In the genomic region with DNA sequence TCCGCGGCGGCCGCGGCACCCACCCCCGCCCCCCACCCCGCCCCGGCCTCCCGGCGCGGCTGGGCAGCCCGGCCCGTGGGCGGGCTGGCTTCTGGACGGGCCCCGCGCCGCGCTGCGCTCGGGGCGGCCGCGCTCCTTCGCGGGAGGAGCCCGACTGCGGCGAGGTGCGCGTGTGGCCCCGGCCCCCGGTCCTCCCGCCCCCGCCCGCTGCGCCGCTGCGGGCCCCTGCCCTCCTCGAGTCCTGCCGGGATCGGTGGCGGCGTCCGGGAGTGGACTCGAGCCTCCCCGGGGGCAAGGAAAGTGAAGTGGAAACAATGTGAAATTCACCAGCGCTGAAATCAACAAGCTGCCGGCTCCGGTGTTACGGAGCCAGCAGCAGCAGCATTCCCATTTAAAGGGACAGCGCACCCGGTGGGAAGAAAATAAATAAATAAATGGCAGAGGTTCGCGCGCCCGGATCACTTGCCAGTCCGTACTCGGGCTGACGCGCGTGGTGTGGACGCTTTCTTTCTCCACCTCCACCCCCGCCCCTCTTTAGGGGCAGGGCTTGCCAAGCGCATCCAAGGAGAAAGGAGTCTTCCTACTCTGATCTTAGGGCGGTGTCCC, we compare ENCODE assay signal across 8 mouse cellular contexts. TPM values are rescaled to one million over a fixed set of nuclear protein-coding genes. Genes with fewer than 3 reads are reported as not detected.
A peak's percentile ranks its signal among the peaks of the same experiment; 100 is the strongest.
DNase-seq lines count a peak whose midpoint lies in the region; ATAC-seq lines count a peak whose summit lies in the region.

No protein-coding gene starts in this region.

- no peak for ATAC-seq in megakaryocyte, adult 5-6 weeks (ENCODE audit: poor library complexity, severe bottlenecking)
- peak; percentile 59; the same call in 1 of the 2 replicates for ATAC-seq in embryonic facial prominence, embryonic 13.5 days (ENCODE audit: insufficient number of reproducible peaks, insufficient read depth, low FRiP score, low TSS enrichment, low read depth)
- peak; percentile 45; the same call in 1 of the 2 replicates for ATAC-seq in limb, embryonic 13.5 days (ENCODE audit: low FRiP score, low read depth)
- peak; percentile 78 for ATAC-seq in midbrain, embryonic 15.5 days (replicated peaks)

- peaks cover 15% of the 10 kb centered on the region for H3K9me3 ChIP-seq in megakaryocyte, embryonic 14.5 days
- H3K9me3 ChIP-seq in embryonic facial prominence, embryonic 13.5 days, result no peaks in the 10 kb centered on the region
- no peaks in the 10 kb centered on the region for H3K9me3 ChIP-seq in limb, embryonic 13.5 days
- no peaks in the 10 kb centered on the region for H3K9me3 ChIP-seq in midbrain, embryonic 15.5 days

- peak; percentile 52 for DNase-seq in heart, adult 8-10 months (ENCODE audit: low spot score)
- DNase-seq in kidney, adult 8-10 months, result peak; percentile 60 to 61
- peak; percentile 68 for DNase-seq in testis, postnatal 10 days (ENCODE audit: low spot score)

- peak overlapping the region; percentile 91 for H3K4me3 ChIP-seq in megakaryocyte, embryonic 14.5 days (replicated peaks)
- H3K4me3 ChIP-seq in embryonic facial prominence, embryonic 13.5 days, result peak overlapping the region; percentile 82
- H3K4me3 ChIP-seq in limb, embryonic 13.5 days, result peak overlapping the region; percentile 88
- peak overlapping the region; percentile 95 for H3K4me3 ChIP-seq in midbrain, embryonic 15.5 days

- peaks cover 61% of the 10 kb centered on the region for H3K27me3 ChIP-seq in megakaryocyte, embryonic 14.5 days (replicated peaks)
- no peaks in the 10 kb centered on the region; the same call in 1 of the 2 replicates for H3K27me3 ChIP-seq in embryonic facial prominence, embryonic 13.5 days
- peaks cover 27% of the 10 kb centered on the region for H3K27me3 ChIP-seq in limb, embryonic 13.5 days
- H3K27me3 ChIP-seq in midbrain, embryonic 15.5 days (replicated peaks), result peaks cover 5% of the 10 kb centered on the region; the same call in 1 of the 2 replicates

- peaks cover 16% of the 10 kb centered on the region for H3K4me1 ChIP-seq in megakaryocyte, embryonic 14.5 days
- peaks cover 15% of the 10 kb centered on the region for H3K4me1 ChIP-seq in embryonic facial prominence, embryonic 13.5 days
- H3K4me1 ChIP-seq in limb, embryonic 13.5 days, result peaks cover 18% of the 10 kb centered on the region
- H3K4me1 ChIP-seq in midbrain, embryonic 15.5 days, result peaks cover 36% of the 10 kb centered on the region

- WGBS in embryonic facial prominence, embryonic 13.5 days, result under 1% methylated on average over 63 of the region's 66 CpGs
- WGBS in limb, embryonic 13.5 days, result under 1% methylated on average over 47 of the region's 66 CpGs
- WGBS in midbrain, embryonic 15.5 days, result 0% methylated on average over 38 of the region's 66 CpGs

- peak overlapping the region; percentile 88 for H3K27ac ChIP-seq in embryonic facial prominence, embryonic 13.5 days
- H3K27ac ChIP-seq in limb, embryonic 13.5 days, result peak overlapping the region; percentile 87
- H3K27ac ChIP-seq in midbrain, embryonic 15.5 days, result peak overlapping the region; percentile 95

- peak overlapping the region; percentile 78 for H3K4me2 ChIP-seq in embryonic facial prominence, embryonic 13.5 days
- peak overlapping the region; percentile 81 for H3K4me2 ChIP-seq in limb, embryonic 13.5 days (replicated peaks)
- peak overlapping the region; percentile 65 for H3K4me2 ChIP-seq in midbrain, embryonic 15.5 days

- H3K36me3 ChIP-seq in megakaryocyte, embryonic 14.5 days (replicated peaks; ENCODE audit: low read length), result no peaks in the 10 kb centered on the region
- no peaks in the 10 kb centered on the region for H3K36me3 ChIP-seq in embryonic facial prominence, embryonic 13.5 days
- no peaks in the 10 kb centered on the region for H3K36me3 ChIP-seq in limb, embryonic 13.5 days
- H3K36me3 ChIP-seq in midbrain, embryonic 15.5 days (replicated peaks), result no peaks in the 10 kb centered on the region

- peak overlapping the region; percentile 89 for H3K9ac ChIP-seq in embryonic facial prominence, embryonic 13.5 days
- peak overlapping the region; percentile 91 for H3K9ac ChIP-seq in limb, embryonic 13.5 days
- peak overlapping the region; percentile 90 for H3K9ac ChIP-seq in midbrain, embryonic 15.5 days

RNA-seq across cellular contexts. Expression of a gene that starts 0.3 kb away (rescaled TPM):
- polyA plus RNA-seq in megakaryocyte, embryonic 14.5 days (2012; ENCODE audit: insufficient read depth, low replicate concordance), result not detected in 2 replicates
- not detected in 2 replicates for total RNA-seq in megakaryocyte, adult 5-6 weeks (2015)
- total RNA-seq in megakaryocyte, adult 5-6 weeks (2017), result not detected in 2 replicates
- polyA plus RNA-seq in embryonic facial prominence, embryonic 13.5 days (2015; fragmentation: Nextera tagmentation; extraction: Ambion mirVana), result 5.8 and 6.4 TPM in 2 replicates
- 1 to 10 TPM; 7.9 to 9.2 (median 8.6) TPM for total RNA-seq in heart, adult 8-10 months (2022)
- polyA plus RNA-seq in limb, embryonic 13.5 days (2015; fragmentation: Nextera tagmentation; extraction: Ambion mirVana), result 9.0 and 9.5 TPM in 2 replicates
- 16.9 and 17.6 TPM in 2 replicates for polyA plus RNA-seq in midbrain, embryonic 15.5 days (2015; fragmentation: Nextera tagmentation; extraction: Ambion mirVana)
